Mouse (Mus musculus) urinary bladder, postnatal 25 days (tissue): Measurements from ENCODE around the gene Phlpp1.

ENCODE experiments used
- DNase-seq: peaks from one replicate; pipeline ENCODE4 v3.0.0; 2022; ENCODE audit warnings: low spot score

Phlpp1 gene

DNA sequence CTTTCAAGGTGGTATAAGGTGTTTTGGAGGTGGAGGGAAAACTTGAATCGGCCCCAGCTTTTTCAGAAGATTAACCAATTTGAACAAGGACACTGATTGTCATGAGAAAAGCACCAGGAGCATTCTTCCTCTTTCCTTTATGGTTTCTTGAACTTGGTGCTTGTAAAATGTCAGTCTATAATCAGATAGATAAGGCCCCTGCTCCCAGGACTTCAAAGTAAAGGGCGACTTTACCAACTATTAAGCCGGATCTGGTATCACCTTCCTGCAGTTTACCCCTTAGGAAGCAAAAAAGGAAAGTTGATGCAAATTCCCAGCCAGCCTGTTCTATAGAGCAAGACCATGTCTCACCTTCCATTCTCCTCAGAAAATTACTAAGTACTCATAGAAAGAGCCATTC, 21.9 kb downstream of the Phlpp1 start:
- no peak for DNase-seq

DNA sequence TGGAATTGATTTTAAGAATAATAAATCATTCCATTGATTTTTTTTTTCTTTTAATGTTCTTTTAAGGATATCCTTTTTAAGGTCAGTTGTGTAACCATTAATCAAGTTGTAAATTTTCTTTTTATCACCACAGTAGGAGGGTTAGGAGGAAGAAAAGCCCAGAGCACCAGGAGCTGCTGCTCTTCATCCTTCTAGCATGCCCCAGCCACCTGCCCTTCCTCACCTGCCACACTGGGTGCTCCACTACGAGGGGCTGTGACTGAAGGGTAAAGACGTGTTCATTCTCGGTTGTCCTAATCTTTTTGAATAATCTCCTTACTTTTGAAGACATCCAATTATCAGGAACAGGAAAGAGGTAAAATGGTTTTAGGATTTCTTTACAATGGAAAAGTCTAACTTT, 22.7 kb downstream of the Phlpp1 start:
- no peak for DNase-seq

DNA sequence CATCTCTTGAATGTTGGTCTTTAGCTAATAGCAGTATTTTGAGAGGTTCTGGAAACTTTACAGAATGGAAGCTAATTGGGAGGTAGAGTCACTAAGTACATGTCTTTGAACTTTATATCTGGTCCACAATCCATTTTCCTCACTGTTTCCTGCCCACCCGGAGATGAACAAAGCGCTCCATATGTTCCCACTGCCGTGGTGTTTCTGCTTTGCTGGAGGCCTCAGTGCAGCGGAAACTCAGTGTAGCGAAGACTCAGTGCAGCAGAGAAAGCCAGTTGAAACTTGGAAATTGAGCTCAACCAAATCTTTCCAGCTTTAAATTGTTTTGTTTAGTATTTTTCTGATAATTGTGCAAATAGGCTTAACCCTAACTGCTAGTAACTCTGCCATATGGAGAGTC, 26.4 kb downstream of the Phlpp1 start:
- no peak for DNase-seq

DNA sequence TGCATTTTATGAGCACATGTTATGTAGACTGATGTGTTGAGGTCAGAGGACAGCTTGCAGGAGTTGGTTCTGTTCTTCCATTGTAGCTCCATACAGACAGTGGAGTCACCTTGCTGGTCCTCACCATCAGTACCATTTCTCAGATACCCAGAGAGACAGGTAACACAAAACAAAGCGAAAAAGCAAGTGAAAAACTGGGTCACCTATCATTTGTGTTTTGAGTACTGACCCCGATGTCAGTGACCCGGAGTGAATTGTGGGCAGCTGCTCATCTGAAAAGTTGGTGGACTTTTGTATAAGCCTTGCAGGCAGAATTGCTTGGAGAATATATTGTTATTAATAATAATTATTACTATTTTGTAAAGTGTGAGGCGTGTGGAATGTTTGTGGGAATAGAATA, 27.6 kb downstream of the Phlpp1 start:
- DNase-seq = no peak

DNA sequence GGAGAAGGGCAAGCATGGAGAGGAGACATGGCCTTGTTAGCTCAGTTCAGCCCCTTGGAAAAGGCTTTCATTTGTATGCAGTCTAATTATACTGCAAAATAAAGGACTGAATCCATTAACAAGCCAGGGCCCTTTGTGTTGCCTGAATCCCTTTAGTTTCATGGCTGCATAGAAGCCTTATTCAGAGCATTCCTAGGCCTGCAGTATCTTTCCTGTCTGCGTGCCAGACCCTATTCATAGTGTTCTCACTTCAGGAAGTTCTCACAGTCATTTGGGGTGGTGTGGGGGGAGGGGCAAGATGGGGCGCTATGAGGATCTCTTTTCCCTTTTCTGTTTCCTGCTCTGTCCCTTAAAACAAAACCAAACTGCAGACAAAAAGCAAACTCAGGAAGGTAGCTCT, 28.1 kb downstream of the Phlpp1 start:
- DNase-seq = no peak

DNA sequence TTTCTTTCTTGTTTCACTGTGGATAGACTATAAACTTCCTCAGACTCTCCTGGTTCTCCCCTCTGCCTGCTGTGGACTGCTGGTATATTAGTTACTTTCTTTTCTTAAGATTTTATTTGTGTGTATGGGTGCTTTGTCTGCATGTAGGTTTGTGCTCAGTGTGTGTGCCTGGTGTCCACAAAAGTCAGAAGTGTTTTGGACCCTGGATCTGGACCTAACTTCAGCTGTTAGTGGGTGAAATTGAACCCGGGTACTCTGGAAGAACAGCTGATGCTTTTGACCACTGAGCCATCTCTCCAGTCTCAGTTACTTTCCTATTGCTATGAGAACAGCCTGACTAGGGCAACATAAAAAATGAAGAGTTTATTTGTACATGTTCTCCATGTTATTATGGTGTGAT, 29.5 kb downstream of the Phlpp1 start:
- no peak for DNase-seq

DNA sequence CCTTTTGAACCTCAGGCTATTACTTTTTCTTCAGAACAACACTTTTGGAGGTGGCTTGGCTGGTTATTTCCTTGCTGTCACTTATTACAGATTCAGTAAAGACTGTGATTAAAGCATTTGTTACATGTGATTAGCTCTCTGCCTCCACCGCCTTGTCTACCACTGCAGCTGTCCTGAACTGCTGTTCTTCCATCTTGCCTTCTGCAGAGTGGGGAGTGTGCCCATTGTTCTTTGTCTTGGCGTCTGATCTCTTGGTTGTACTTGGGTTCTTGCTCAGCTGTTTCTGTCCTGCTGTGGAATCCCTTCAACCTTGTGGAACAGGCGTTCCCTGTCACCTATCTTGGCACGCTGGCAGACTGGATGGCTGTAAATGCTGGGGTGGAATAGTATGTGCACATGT, 30.4 kb downstream of the Phlpp1 start:
- DNase-seq = no peak

DNA sequence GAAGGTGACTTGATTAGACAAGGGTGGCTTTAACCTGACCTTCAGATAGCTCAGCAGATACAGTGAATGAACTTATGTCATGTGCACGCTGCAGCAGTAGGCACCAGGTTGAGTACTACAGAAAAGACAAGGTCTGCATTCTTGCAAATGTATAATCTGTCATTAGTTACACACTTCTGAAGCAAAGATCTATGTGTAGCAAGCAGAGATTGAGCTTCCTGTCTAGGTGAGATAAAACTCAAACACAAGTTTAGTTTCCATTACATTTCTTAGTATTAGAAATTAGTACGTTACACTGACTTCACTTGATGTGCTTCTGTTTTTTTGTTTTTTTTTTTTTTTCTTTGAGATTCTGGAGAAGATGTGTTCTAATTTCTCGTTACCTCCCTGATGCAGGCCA, 32.4 kb downstream of the Phlpp1 start:
- DNase-seq = no peak

DNA sequence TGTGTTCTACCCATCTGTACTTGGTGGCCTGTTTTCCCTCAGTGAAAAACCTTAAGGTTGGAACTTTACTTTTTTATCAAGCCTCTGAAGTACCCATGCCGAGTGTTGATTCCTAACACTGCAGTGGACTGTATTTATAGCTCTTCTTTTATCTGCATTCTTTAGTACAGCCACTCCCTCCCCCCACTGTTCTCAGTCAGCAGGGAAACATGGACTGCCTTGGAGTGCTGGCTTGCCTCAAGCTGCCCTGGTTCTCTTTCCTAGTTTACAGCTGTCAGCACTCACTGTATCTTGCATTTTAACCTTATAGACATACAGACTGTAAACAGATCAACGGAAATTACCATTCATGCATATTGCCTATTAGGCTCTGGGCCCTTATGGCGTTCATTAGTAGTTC, 32.8 kb downstream of the Phlpp1 start:
- no peak for DNase-seq

DNA sequence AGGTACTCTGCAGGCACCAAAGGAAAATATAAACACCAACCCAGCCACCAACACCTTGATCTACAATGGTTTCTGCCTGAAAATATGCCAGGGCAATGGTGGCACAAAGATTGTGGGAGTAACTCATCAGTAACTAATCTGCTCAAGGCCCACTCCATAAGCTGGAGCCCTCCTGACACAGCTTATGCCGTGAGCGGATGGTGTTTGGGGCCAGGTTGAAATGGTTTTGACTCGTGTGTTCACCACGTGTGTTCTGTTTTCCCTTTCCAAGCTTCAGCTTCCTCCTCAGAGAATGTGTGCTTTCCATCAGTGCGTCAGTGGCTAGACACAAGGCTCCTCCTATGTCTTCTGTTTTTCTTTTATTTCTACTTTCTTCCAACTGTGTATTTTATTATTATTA, 37.0 kb downstream of the Phlpp1 start:
- no peak for DNase-seq

DNA sequence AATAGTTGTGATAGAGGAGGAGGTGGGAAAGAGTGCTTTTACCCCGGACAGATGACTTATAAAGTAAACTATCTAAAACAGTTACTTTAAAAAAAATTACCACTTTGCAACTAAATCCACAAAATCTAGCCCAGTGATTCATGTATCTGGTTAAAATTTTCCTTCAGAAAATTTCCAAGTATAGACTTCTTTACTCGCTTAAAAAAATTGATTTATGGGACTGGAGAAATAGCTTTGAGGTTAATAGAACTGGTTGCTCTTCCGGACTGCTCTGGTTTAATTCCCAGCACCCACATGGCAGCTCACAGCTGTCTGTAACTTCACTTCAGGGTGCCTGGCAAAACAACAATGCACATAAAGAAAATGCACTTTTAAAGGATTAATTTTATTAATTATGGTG, 38.9 kb downstream of the Phlpp1 start:
- DNase-seq = no peak

DNA sequence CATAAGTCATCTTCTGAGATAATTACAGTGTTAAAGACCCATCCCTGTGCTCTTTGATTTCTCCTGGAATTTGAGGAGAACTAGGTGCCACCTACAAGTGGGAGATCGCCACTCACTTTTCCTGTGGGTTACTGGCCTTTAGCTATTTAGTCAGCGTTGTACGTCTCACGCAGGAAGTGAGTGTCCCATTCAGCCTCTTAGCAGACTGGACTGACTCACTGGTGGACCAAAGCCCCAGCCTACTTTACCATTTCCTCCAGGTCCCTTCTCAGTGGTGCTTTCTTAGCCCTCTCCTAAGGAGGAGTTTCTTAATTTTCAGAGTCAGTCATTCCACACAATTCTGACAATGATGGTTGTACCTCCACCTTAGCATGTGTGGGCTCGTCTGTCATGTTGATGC, 39.6 kb downstream of the Phlpp1 start:
- no peak for DNase-seq

DNA sequence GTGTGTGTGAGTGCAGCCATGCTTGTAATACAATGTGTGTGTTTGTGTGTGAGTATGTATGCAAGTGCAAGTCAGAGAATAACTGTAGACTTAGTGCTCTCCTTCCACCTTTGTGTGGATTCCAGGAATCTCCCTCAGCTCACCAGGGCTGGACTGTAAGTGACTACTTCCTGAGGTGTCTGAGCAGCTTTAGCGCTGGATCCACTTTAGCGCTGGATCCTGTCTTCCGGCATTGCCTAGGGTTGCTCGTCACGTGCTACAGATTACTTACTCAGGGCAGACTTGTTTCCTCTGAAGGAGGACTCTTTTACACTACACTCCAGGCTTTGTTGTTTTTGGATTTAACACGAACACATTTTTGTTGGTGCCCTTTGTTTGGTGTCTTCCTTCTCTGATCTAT, 48.9 kb downstream of the Phlpp1 start:
- DNase-seq = no peak

DNA sequence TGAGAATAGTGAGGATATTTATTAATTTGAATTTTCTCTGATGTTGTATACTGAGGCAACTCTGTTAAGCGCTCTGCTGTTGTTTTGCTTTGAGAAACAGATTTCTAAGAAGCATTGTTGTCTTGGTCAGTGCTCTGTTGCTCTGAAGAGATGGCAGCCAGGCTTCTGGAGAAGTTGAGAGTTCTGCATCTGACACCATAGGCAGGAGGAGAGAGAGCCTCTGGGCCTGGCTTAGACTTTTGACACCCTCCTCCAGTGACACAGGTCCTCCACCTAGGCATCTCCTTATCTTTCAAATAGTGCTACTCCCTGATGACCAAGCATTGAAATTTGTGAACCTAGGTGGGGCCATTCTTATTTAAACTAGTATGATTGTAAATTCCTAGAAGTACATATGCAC, 49.8 kb downstream of the Phlpp1 start:
- no peak for DNase-seq

DNA sequence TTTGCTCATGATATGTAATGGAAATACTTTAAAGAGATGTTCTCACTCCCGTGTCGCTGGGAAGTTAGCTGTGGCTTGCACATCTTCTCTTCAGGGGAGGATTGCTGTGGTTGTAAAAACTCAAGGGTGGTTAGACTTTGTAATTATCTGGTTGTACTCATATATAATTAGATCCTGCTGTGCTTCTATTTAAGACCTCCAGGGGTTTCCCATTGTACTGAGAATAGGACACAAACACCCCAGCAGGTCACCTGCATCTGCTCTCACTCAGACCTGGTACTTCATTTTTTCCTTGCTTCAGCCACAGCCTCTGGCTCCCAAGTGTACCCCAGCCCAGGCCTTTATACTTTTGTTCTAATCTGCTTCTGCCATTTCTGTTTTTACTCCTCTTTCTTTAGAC, 50.4 kb downstream of the Phlpp1 start:
- DNase-seq = no peak

DNA sequence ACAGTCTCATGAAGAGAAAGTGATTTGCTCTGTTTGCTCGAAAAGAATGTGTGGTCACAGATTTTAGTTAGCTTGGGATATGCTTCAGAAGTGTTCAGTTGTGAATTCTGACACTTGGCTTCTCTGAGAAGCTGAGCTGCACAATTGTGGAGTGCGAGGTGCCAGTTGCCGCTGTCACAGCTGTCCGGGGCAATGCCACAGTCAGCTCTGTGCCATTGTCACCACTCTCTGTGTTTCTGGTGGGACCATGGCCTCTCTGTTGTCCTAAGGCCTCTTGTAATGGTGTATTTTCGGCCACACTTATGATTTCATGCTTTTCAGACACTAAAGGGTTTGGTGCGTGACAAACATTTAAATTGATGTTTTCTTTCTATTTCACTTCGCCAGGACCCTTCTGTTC, 55.1 kb downstream of the Phlpp1 start:
- DNase-seq = no peak

DNA sequence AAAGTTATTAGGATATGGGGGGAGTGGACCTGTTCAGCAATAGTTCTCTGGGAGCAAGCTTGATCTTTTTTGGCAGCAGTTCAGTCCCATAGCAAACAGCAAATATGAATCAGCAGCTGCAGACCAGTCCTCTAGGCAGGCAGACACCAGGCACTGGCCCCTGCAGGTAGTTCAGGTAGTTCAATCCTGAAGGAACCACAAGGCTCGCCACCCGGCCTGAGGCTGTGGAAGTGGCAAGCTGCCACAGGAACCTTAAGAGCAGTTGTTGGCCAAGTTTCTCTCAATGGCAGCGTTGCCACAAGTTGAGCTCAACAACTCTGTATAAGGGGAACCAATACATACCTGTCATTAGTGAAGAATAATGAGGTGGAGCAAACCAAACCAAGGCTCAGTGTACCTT, 58.8 kb downstream of the Phlpp1 start:
- DNase-seq = no peak

DNA sequence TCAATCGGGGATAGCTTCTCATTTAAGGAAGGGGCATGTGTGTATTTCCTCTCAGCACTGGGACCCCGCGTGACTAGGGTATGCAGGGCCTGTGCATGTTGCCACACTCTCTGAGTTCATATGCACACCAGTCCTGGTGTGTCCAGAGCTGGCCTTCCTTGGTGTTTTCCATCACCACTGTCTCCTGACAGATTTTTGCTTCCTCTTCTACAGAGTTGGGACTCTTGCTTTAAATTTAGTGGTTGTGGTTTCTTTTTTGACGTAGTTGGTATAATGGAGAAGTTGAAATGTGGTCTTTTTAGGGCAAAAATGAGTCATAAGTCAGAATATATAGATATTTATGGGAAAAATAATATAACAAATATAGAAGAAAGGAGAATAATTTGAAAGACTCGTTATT, 59.8 kb downstream of the Phlpp1 start:
- no peak for DNase-seq

DNA sequence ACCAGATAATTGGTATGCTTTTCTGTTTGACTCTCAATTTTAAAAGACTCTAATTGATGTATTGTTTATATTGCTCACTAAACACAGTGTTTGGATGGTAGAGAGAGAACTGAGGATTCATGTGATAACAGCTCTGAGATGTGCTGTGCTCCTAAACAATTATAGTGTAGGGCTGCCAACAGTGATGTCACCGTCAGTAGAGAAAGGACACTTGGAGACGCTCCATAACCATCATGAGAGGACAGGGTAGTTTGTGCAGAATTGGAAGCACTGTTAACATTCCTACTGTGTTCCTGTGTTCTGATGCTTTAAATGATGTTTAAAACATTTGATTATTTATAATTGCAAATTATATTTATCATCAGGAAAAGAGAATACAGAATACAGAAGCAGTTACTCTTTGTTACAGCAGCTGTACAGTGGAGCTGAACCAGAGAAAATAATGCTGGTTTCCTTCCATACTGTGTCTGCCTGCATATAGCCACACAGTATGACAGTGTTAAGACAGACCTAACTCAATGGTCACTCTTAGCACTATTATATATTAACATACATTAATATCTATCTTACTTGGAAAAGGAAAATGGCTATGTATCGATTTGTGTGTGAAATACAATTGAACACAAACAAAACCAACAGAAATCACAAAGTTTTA, 60.4 kb downstream of the Phlpp1 start:
- no peak for DNase-seq

DNA sequence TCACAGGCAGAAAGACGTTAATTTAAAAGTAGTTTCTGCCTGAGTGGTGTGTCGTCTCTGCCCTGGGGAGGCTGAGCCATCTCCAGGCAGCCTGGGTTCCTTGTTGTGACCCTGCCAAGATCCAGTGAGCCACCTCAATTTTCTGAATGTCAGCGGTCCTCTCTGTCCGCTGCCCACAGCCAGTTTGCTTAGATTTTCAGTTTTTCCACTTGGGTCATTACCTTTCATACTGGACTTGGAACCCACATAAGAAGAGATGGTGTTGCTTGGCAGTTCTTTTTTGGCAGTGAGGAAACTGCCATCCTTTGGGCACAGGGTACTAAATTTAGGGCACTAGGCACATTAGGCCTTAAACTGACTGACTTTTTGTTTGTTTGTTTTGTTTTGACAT, 60.9 kb downstream of the Phlpp1 start:
- DNase-seq = no peak

DNA sequence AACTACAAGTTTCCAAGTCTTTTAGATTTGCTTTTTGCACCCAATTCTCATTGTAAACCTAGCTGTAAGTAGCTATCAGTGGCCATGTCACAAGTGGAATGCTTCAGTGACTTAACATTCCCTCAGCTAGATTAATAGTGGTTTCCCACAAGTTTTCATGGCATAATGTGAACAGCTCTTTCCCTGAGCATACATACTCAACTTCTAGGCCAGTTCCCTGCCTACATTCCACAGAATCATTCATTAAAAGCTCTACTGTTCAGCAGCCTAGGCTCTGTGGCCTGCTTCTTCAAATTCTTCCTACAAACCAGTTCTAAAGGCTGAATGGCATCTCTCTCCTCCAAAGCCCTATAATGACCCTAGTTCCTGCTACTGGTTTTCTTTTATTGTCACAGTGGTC, 65.4 kb downstream of the Phlpp1 start:
- no peak for DNase-seq

DNA sequence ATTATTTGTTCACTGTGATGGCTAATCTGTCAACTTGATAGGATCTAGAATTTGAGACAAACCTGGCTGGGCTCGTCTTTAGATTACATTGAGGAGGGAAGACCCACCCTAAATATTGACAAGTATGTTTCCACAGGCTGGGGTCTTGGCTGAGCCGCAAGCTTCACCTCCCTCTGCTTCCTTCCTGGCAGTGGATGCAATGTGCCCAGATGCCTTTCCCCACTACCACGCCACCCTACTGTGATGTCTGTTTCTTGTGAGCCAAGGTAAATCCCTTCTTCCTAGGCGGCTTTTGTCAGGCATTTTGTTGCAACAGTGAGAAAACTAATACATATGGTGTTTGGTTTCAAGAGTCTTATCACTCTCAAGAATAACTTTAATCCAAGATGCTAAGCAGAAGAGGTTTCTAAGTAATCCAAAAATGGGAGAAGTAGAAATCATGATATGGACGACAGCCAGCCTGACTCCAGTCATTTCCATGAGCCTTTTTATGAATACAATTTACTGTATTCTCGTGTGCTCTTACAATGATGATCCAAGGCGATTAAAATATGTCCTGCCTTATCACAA, 68.6 kb downstream of the Phlpp1 start:
- no peak for DNase-seq

DNA sequence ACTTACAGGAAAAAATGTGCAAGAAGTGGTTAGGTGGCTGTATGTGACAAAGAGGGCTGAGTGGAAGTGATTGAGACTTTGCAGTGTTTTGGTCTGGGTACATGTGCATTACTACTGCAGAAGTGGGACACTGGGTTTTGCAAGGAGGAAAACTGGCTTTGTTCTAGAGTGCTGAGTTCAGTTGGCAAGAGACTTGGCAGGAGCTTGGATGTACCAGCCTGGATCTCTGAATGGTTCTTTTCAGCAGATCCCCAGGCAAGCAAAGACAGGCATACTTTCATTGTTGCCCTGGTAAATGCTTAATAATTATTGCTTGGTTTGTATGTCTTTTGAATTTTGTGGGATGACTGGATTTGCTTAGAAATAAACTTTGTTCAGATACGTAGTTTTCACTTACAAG, 69.5 kb downstream of the Phlpp1 start:
- no peak for DNase-seq

DNA sequence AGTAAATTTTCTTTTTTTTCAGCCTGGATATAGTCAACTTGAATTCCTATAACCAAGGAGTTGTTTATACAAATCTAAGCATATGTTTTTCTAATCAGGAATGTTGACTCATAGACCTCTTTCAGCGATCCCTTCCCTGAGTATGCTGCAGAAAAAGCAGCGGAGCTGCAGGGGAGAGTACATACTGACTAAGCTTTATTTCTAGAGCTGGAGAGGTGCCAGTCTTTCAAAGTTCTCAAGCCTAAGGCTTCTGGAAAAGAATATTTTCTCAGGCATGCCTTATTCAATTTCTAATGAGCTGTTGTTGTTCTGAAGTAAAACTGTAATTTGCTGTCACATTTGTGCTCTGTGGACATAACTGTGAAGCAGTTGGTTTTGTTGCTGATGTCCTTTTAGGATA, 70.6 kb downstream of the Phlpp1 start:
- DNase-seq = no peak

DNA sequence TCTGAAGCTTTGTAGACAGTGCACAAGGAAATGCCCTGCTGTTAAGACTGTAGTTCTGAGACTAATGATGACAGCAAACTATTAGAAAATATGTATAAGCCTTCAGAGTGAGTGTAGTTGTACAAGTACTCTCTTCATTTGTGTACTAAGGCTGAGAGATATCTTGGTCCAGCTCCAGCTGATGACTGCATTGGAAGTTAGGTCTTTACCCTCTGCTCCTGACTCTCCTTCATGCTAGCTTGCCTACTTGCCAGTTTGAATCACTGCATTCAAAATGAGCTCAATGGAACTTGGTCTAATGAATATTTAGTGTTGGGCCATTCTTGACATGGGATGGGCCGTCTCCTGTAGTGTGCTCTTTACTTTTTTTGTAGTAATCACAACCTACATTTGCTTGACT, 71.8 kb downstream of the Phlpp1 start:
- no peak for DNase-seq
